Comparison of ENCODE assay signal across 22 mouse cellular contexts in the genomic region with DNA sequence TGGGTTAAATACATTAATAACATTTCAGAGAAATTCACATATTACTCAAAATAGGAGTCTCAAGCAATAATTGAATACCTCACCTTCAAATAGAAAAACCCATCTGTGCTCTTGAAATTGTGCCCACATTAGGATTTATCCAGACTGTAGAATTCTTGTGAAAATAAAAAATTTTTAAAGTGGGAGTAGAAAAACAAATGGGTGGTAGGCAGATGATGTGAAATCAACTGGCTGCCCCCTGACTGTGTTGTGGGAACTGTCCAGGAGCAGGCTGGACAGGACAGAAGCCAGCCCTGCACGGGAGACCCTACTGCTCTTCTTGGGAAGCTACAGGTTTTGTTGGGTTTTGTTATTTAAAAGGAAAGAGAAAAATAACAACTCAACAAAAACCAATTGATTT.
DNase-seq lines count a peak whose midpoint lies in the region; ATAC-seq and TF ChIP-seq lines count a peak whose summit lies in the region.
"Had no signal": no experiment of that assay in that cellular context is flagged by ENCODE, and none has a peak within 500 bp of the region (broad histone marks: within the 10 kb centered on the region; RNA-seq: fewer than 3 reads in every experiment).

No protein-coding gene starts in this region.

- no peak for ATAC-seq in embryonic facial prominence, embryonic 14.5 days (ENCODE audit: low read depth)
- no peak for ATAC-seq in kidney, embryonic 15.5 days (replicated peaks; ENCODE audit: low FRiP score)
- no peak for ATAC-seq in limb, embryonic 12.5 days (ENCODE audit: insufficient number of reproducible peaks, insufficient read depth, low FRiP score, low TSS enrichment, low read depth)
- ATAC-seq in limb, embryonic 14.5 days (ENCODE audit: low FRiP score, low read depth), result no peak
- ATAC-seq: forebrain, embryonic 14.5 days; hindbrain, postnatal 0 days had no signal

- no peak overlapping the region for H3K9ac ChIP-seq in embryonic facial prominence, embryonic 14.5 days (ENCODE audit: low read depth, low read length)
- no peak overlapping the region for H3K9ac ChIP-seq in kidney, embryonic 15.5 days
- no peak overlapping the region for H3K9ac ChIP-seq in limb, embryonic 12.5 days (replicated peaks)
- no peak overlapping the region for H3K9ac ChIP-seq in limb, embryonic 14.5 days (ENCODE audit: low read depth, low read length, severe bottlenecking)
- H3K9ac ChIP-seq: embryonic facial prominence, embryonic 15.5 days; hindbrain, embryonic 13.5 days had no signal

- 0 out of 2 replicates have a peak, but pooled peaks cover 3% of the 10 kb centered on the region for H3K36me3 ChIP-seq in embryonic facial prominence, embryonic 14.5 days (ENCODE audit: control insufficient read depth, insufficient read depth, low read length)
- no peaks in the 10 kb centered on the region for H3K36me3 ChIP-seq in embryonic facial prominence, embryonic 10.5 days (replicated peaks)
- H3K36me3 ChIP-seq in kidney, embryonic 15.5 days, result peaks cover 11% of the 10 kb centered on the region
- H3K36me3 ChIP-seq in kidney, adult 2 months (ENCODE audit: control insufficient read depth, insufficient read depth, low read length), result no peaks in the 10 kb centered on the region
- H3K36me3 ChIP-seq in limb, embryonic 12.5 days, result no peaks in the 10 kb centered on the region; the same call in 1 of the 2 replicates
- H3K36me3 ChIP-seq in limb, embryonic 10.5 days, result no peaks in the 10 kb centered on the region
- 0 out of 2 replicates have a peak, but pooled peaks cover 3% of the 10 kb centered on the region for H3K36me3 ChIP-seq in limb, embryonic 14.5 days (ENCODE audit: control insufficient read depth, insufficient read depth, low read length)
- H3K36me3 ChIP-seq: embryonic facial prominence, embryonic 15.5 days; forebrain, embryonic 10.5 days; hindbrain, embryonic 13.5 days had no signal

- WGBS in embryonic facial prominence, embryonic 14.5 days, result 64% methylated on average over 1 of the region's 1 CpGs
- 74% methylated on average over 1 of the region's 1 CpGs for WGBS in embryonic facial prominence, embryonic 10.5 days
- WGBS in kidney, embryonic 15.5 days, result 57% methylated on average over 1 of the region's 1 CpGs
- whole genome bisulfite sequencing in kidney, adult 2 months, result 54% methylated on average over 1 of the region's 1 CpGs
- 69% methylated on average over 1 of the region's 1 CpGs for WGBS in limb, embryonic 12.5 days
- 83% methylated on average over 1 of the region's 1 CpGs for WGBS in limb, embryonic 10.5 days
- 67% methylated on average over 1 of the region's 1 CpGs for WGBS in limb, embryonic 14.5 days

- no peaks in the 10 kb centered on the region for H3K9me3 ChIP-seq in embryonic facial prominence, embryonic 14.5 days (ENCODE audit: control insufficient read depth, low read length)
- H3K9me3 ChIP-seq in embryonic facial prominence, embryonic 10.5 days, result no peaks in the 10 kb centered on the region
- no peaks in the 10 kb centered on the region for H3K9me3 ChIP-seq in kidney, embryonic 15.5 days (replicated peaks)
- H3K9me3 ChIP-seq in limb, embryonic 12.5 days, result no peaks in the 10 kb centered on the region
- no peaks in the 10 kb centered on the region for H3K9me3 ChIP-seq in limb, embryonic 10.5 days (replicated peaks)
- H3K9me3 ChIP-seq in limb, embryonic 14.5 days (ENCODE audit: control insufficient read depth, low read length), result no peaks in the 10 kb centered on the region
- H3K9me3 ChIP-seq: embryonic facial prominence, embryonic 15.5 days; forebrain, embryonic 10.5 days; hindbrain, embryonic 13.5 days had no signal

- TF ChIP-seq CTCF in kidney, adult 2 months (conservative IDR thresholded peaks at IDR 0.05; ENCODE audit: insufficient read depth, insufficient read length, low read depth, low read length), result no peak

- DNase-seq in embryonic facial prominence, embryonic 14.5 days (ENCODE audit: low spot score), result no peak
- no peak for DNase-seq in embryonic facial prominence, embryonic 10.5 days (ENCODE audit: low spot score)
- no peak for DNase-seq in kidney, adult 2 months
- no peak for DNase-seq in limb, embryonic 10.5 days (ENCODE audit: low spot score)
- DNase-seq in limb, embryonic 14.5 days (ENCODE audit: low spot score), result no peak
- no peak for DNase-seq in spleen, postnatal 10 days (ENCODE audit: low spot score in 2 of 2)
- DNase-seq: adrenal gland, postnatal 10 days; cerebellum, adult 11 months; cerebellum, adult 9-10 months; cerebellum, postnatal 36 days; gastrocnemius, postnatal 10 days; heart, adult 2 months; heart, postnatal 4 days had no signal

- H3K4me2 ChIP-seq in embryonic facial prominence, embryonic 14.5 days (ENCODE audit: low read depth, low read length), result no peak overlapping the region
- H3K4me2 ChIP-seq in kidney, embryonic 15.5 days, result no peak overlapping the region
- no peak overlapping the region for H3K4me2 ChIP-seq in limb, embryonic 12.5 days
- no peak overlapping the region for H3K4me2 ChIP-seq in limb, embryonic 14.5 days (replicated peaks; ENCODE audit: low read depth, low read length, severe bottlenecking)
- H3K4me2 ChIP-seq: embryonic facial prominence, embryonic 15.5 days; heart, embryonic 11.5 days; hindbrain, embryonic 13.5 days had no signal

- H3K27ac ChIP-seq in embryonic facial prominence, embryonic 14.5 days (replicated peaks; ENCODE audit: low read depth, low read length), result peak overlapping the region; percentile 6; the same call in 1 of the 2 replicates
- H3K27ac ChIP-seq in embryonic facial prominence, embryonic 10.5 days (replicated peaks), result no peak overlapping the region
- peak overlapping the region; percentile 72 for H3K27ac ChIP-seq in kidney, embryonic 15.5 days
- H3K27ac ChIP-seq in kidney, adult 2 months (ENCODE audit: insufficient read depth, low read depth, low read length), result no peak overlapping the region
- peak overlapping the region; percentile 62; the same call in 1 of the 2 replicates for H3K27ac ChIP-seq in limb, embryonic 12.5 days
- no peak overlapping the region for H3K27ac ChIP-seq in limb, embryonic 10.5 days
- 0 out of 2 replicates have a peak overlapping the region, but pooled peaks have one; percentile 33 for H3K27ac ChIP-seq in limb, embryonic 14.5 days (replicated peaks; ENCODE audit: low read depth, low read length)
- H3K27ac ChIP-seq: embryonic facial prominence, embryonic 15.5 days; heart, adult 2 months; hindbrain, embryonic 13.5 days; hindbrain, postnatal 0 days had no signal

- H3K27me3 ChIP-seq in embryonic facial prominence, embryonic 14.5 days (replicated peaks; ENCODE audit: control insufficient read depth, insufficient read depth, low read length), result no peaks in the 10 kb centered on the region
- no peaks in the 10 kb centered on the region for H3K27me3 ChIP-seq in embryonic facial prominence, embryonic 10.5 days (replicated peaks; ENCODE audit: low read depth, poor library complexity, severe bottlenecking)
- no peaks in the 10 kb centered on the region for H3K27me3 ChIP-seq in kidney, embryonic 15.5 days
- H3K27me3 ChIP-seq in kidney, adult 2 months (replicated peaks; ENCODE audit: control insufficient read depth, insufficient read depth, low read length), result no peaks in the 10 kb centered on the region
- no peaks in the 10 kb centered on the region for H3K27me3 ChIP-seq in limb, embryonic 12.5 days
- no peaks in the 10 kb centered on the region for H3K27me3 ChIP-seq in limb, embryonic 10.5 days (ENCODE audit: low read depth, poor library complexity, severe bottlenecking)
- H3K27me3 ChIP-seq in limb, embryonic 14.5 days (ENCODE audit: control insufficient read depth, insufficient read depth, low read length), result no peaks in the 10 kb centered on the region
- H3K27me3 ChIP-seq: embryonic facial prominence, embryonic 15.5 days; hindbrain, embryonic 13.5 days had no signal

- TF ChIP-seq POLR2A in kidney, adult 2 months (IDR thresholded peaks at IDR 0.05; ENCODE audit: low read depth, low read length), result no peak
- no peak for TF ChIP-seq POLR2A in limb, embryonic 14.5 days (IDR thresholded peaks at IDR 0.05; ENCODE audit: borderline replicate concordance, extremely low read depth, insufficient read depth, insufficient read length)

- no peak overlapping the region for H3K4me3 ChIP-seq in embryonic facial prominence, embryonic 14.5 days (ENCODE audit: low read depth, low read length)
- no peak overlapping the region for H3K4me3 ChIP-seq in embryonic facial prominence, embryonic 10.5 days
- H3K4me3 ChIP-seq in kidney, embryonic 15.5 days (replicated peaks), result no peak overlapping the region
- H3K4me3 ChIP-seq in kidney, adult 2 months (ENCODE audit: insufficient read depth, low read depth, low read length), result no peak overlapping the region
- no peak overlapping the region for H3K4me3 ChIP-seq in limb, embryonic 12.5 days (replicated peaks)
- no peak overlapping the region for H3K4me3 ChIP-seq in limb, embryonic 10.5 days
- no peak overlapping the region for H3K4me3 ChIP-seq in limb, embryonic 14.5 days (replicated peaks; ENCODE audit: low read length)
- H3K4me3 ChIP-seq: embryonic facial prominence, embryonic 15.5 days; erythroblast, embryonic 14.5 days; forebrain, embryonic 10.5 days; heart, adult 2 months; hindbrain, embryonic 13.5 days had no signal

- H3K4me1 ChIP-seq in embryonic facial prominence, embryonic 14.5 days (ENCODE audit: control insufficient read depth, insufficient read depth, low read length), result peaks cover 30% of the 10 kb centered on the region
- peaks cover 50% of the 10 kb centered on the region for H3K4me1 ChIP-seq in embryonic facial prominence, embryonic 10.5 days
- H3K4me1 ChIP-seq in kidney, embryonic 15.5 days, result peaks cover 60% of the 10 kb centered on the region
- H3K4me1 ChIP-seq in kidney, adult 2 months (ENCODE audit: control insufficient read depth, insufficient read depth, low read length), result peaks cover 25% of the 10 kb centered on the region
- peaks cover 48% of the 10 kb centered on the region for H3K4me1 ChIP-seq in limb, embryonic 12.5 days (replicated peaks)
- peaks cover 35% of the 10 kb centered on the region for H3K4me1 ChIP-seq in limb, embryonic 10.5 days
- H3K4me1 ChIP-seq in limb, embryonic 14.5 days (ENCODE audit: control insufficient read depth, insufficient read depth, low read length), result peaks cover 39% of the 10 kb centered on the region

Comparison
In these comparisons a context has a peak if more than half of its experiments do, and no peak if none do; other contexts are left out.
1. H3K27ac ChIP-seq: peak in embryonic facial prominence, embryonic 14.5 days (single experiment), kidney, embryonic 15.5 days (single experiment), limb, embryonic 12.5 days (single experiment) and limb, embryonic 14.5 days (single experiment); none in embryonic facial prominence, embryonic 10.5 days (single experiment), kidney, adult 2 months (single experiment) and limb, embryonic 10.5 days (single experiment).